Mouse (Mus musculus) hindbrain, postnatal 0 days (tissue): Measurements from ENCODE around the gene Nln. TPM values are rescaled to one million over a fixed set of nuclear protein-coding genes. Genes with fewer than 3 reads are reported as not detected.

Experiments used
- ATAC-seq: fragments of 200-750 bp; cut with Nextera tagmentation; 2 replicates; pipeline ENCODE4 v1.8.0; 2017; ENCODE audit warnings: mild to moderate bottlenecking, moderate TSS enrichment, moderate library complexity
- DNase-seq: peaks from one replicate; pipeline ENCODE4 v3.0.0-alpha.2; 2015; ENCODE audit warnings: low spot score
- H3K27ac ChIP-seq: fragments of 300-500 bp; sonication (generic); 2 replicates; pipeline ENCODE4 v1.5.1; 2014; ENCODE audit warnings: mild to moderate bottlenecking
- H3K27me3 ChIP-seq: fragments of 300-500 bp; sonication (generic); 2 replicates; pipeline ENCODE4 v1.6.1; 2014; ENCODE audit warnings: low read length, mixed read lengths; ENCODE audit not compliant: insufficient read depth
- H3K36me3 ChIP-seq: fragments of 300-500 bp; sonication (generic); 2 replicates; pipeline ENCODE4 v1.6.1; 2014; ENCODE audit warnings: low read length, mixed read lengths; ENCODE audit not compliant: insufficient read depth
- H3K4me1 ChIP-seq: fragments of 300-500 bp; sonication (generic); 2 replicates; pipeline ENCODE4 v1.6.1; 2014; ENCODE audit warnings: antibody characterized with exemption, low read length, mixed read lengths; ENCODE audit not compliant: insufficient read depth
- H3K4me2 ChIP-seq: fragments of 300-500 bp; sonication (generic); 2 replicates; pipeline ENCODE4 v1.6.1; 2014; ENCODE audit warnings: low read depth, mild to moderate bottlenecking, low read length, moderate library complexity, mixed read lengths
- H3K4me3 ChIP-seq: fragments of 300-500 bp; sonication (generic); 2 replicates; pipeline ENCODE4 v1.5.1; 2014; ENCODE audit warnings: low read length
- H3K9ac ChIP-seq: fragments of 300-500 bp; sonication (generic); replicated peaks from 2 replicates; pipeline ENCODE4 v1.6.1; 2014; ENCODE audit warnings: mild to moderate bottlenecking, low read length, moderate library complexity, mixed read lengths
- H3K9me3 ChIP-seq: fragments of 300-500 bp; sonication (generic); 2 replicates; pipeline ENCODE4 v1.6.1; 2016; ENCODE audit warnings: low read length, mixed read lengths
- CTCF ChIP-seq: IDR thresholded peaks from 2 replicates; pipeline ENCODE4 v1.5.1; 2016; ENCODE audit warnings: antibody characterized with exemption, control low read depth, low read depth
- WGBS: fragments of 180-500 bp; shearing (Covaris S2); extraction: QIAGEN DNeasy Blood & Tissue Kit; methylation state at CpG from one replicate; pipeline ENCODE4 v1.1.7; 2014; 5-methylcytosine and 5-hydroxymethylcytosine counted together
- polyA plus RNA-seq: library from polyadenylated mRNA; unstranded; fragments of >200 nt; fragmentation: Nextera tagmentation; extraction: Ambion mirVana; gene quantifications from 2 replicates; pipeline ENCODE4 v1.2.1, GENCODE M21; 2015
- total RNA-seq: library from RNA; depleted of rRNA; stranded (reverse); fragments of >200 nt; gene quantifications from 2 replicates; pipeline ENCODE4 v1.2.3, GENCODE M21; 2014; rRNA removed

Gene Nln
- total RNA-seq (67.3 and 71.6 TPM in 2 replicates), polyA plus RNA-seq (52.9 and 53.7 TPM in 2 replicates)

DNA sequence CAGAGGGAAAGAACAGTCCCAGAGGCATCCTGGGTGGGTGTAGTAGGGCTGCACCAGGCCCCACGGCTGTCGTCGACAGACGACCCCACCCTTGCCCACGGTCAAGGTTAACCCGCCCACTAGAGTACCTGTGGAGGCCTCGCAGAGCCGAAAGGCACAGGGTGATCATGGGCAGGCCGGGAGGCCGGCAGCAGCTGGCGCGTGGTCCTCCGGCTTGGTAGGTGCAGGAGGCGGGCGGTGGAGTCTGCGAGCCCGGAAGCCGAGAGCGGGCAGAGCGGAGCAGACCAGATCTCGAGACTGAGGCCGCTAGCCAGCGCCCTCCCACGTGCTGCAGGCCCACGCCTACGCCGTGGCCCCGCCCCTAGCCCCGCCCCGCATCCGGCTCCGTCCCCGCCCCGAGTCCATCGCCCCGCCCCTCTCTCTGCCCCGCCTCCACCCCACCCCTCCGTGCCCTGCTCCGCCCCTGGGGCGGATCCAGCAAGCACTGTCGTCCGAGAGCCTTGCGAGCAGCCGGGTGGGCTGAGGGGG is at the start of gene Nln, which contains the start of gene Sgtb:
TSS of gene Nln (minus strand) at position 327 of the 528 bp plus-strand sequence.
TSS of gene Sgtb (plus strand) at position 454 of the 528 bp plus-strand sequence.
- Histone ChIP-seq H3K9me3 (no peaks in the 10 kb centered on the region), H3K36me3 (no peaks in the 10 kb centered on the region), H3K27me3 (no peaks in the 10 kb centered on the region), H3K4me2 (peak within 1 kb of the TSS; percentile 88), H3K4me3 (peak within 1 kb of the TSS; percentile 87), H3K4me1 (peaks cover 6% of the 10 kb centered on the region; the same call in 1 of the 2 replicates), H3K27ac (peak within 1 kb of the TSS; percentile 92), H3K9ac (peak within 1 kb of the TSS; percentile 85)
- DNase-seq: peak; percentile 95
- 1% methylated on average over 30 of the region's 44 CpGs for WGBS
- no peak for TF ChIP-seq CTCF
- ATAC-seq: peak; percentile 95

DNA sequence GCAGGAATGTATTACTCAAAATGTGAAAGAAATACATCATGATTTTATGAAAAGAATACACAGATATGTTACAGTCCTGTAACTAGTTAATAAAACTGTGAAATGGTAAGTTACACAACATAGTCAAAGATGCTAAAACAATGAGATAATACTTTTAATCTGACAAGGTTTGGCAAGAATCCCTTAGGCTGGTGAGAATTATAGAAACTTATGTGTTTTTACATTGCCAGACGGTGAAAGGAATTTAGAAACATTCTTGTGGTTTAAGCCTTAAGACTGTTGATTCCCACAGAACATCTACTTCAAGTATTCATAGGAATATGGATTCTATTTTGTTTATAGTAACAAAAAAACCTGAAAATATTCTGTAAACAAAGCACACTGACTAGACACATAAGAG is 46.3 kb upstream of the Nln start:
- peaks cover 29% of the 10 kb centered on the region for H3K36me3 ChIP-seq
- H3K4me3 ChIP-seq: no peak overlapping the region
- ATAC-seq (no peak), DNase-seq (no peak)
- 87% methylated on average over 1 of the region's 1 CpGs for WGBS
- H3K27me3 ChIP-seq: no peaks in the 10 kb centered on the region
- H3K4me2 ChIP-seq: no peak overlapping the region
- H3K4me1 ChIP-seq: no peaks in the 10 kb centered on the region
- no peak overlapping the region for H3K27ac ChIP-seq
- H3K9ac ChIP-seq: no peak overlapping the region
- no peak for TF ChIP-seq CTCF
- no peaks in the 10 kb centered on the region for H3K9me3 ChIP-seq

DNA sequence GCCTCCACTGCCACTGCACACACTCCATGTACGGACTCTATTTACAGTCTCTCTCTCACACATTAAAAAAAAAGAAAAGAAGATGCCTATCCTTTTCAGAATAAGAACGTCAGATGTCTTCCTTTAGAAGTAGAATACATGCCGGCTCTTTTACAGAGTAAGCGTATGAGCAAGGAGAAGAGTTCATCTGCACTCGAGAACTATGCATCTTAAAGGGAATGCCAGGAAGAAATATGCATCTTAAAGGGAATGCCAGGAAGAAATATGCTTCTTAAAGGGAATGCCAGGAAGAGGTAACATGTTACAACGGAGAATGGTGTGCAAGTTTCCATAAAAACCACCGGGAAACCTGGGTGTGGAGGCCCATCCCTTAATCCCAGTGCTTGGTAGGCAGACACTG is 45.7 kb upstream of the Nln start:
- peaks cover 24% of the 10 kb centered on the region for H3K36me3 ChIP-seq

DNA sequence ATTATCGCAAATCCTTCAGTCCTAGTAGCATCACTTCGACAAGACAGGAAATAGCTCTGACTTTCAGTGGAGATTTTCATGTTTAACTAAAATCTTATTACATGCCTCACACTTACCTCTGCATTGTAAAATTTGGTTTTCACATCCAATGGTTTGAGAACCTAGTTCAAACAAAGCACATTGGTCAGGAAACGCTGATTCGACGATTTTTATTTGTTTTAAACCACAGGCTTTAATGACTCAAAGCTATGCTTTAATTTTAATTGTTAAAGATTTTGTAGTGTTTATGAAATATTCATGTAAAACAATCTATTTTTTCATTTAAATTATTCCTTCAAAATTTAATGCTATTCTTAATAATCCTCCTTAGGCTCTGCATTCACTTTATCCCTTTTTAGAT is 44.8 kb upstream of the Nln start:
- Histone ChIP-seq H3K27ac (no peak overlapping the region), H3K9me3 (no peaks in the 10 kb centered on the region), H3K4me3 (no peak overlapping the region), H3K9ac (no peak overlapping the region), H3K4me1 (no peaks in the 10 kb centered on the region), H3K36me3 (peaks cover 18% of the 10 kb centered on the region), H3K4me2 (no peak overlapping the region), H3K27me3 (no peaks in the 10 kb centered on the region)
- WGBS: 98% methylated on average over 5 of the region's 5 CpGs
- no peak for DNase-seq
- no peak for TF ChIP-seq CTCF
- ATAC-seq: no peak

More for the DNA sequence above, 45.7 kb upstream of the Nln start:
- Histone ChIP-seq H3K4me2 (no peak overlapping the region), H3K4me3 (no peak overlapping the region), H3K9me3 (no peaks in the 10 kb centered on the region), H3K4me1 (no peaks in the 10 kb centered on the region), H3K9ac (no peak overlapping the region), H3K27ac (no peak overlapping the region), H3K27me3 (no peaks in the 10 kb centered on the region)
- ATAC-seq (no peak), DNase-seq (no peak)
- 93% methylated on average over 7 of the region's 7 CpGs for WGBS
- no peak for TF ChIP-seq CTCF

DNA sequence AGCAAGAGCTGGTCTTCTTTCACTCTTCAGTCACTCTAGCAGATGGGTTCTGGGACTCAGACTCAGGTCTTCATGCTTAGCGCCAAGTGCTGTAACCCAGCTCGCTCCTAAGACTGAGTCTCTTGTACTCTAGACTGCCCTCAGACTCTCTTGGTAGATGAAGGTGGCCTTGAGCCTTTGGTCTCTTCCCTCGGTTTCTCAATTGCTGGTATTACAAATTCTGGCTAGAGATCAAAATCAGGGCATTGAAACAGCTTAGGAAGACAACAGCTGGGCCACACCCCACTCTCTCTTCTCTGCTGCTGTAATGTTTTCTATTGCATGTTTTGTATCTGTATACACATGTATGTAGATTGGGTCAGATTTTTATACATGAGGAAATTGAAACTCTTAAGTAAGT is 36.2 kb upstream of the Nln start:
- Histone ChIP-seq H3K4me3 (no peak overlapping the region), H3K27ac (no peak overlapping the region), H3K9me3 (no peaks in the 10 kb centered on the region), H3K27me3 (no peaks in the 10 kb centered on the region), H3K36me3 (peaks cover 47% of the 10 kb centered on the region), H3K4me1 (no peaks in the 10 kb centered on the region), H3K9ac (no peak overlapping the region), H3K4me2 (no peak overlapping the region)
- ATAC-seq (no peak), DNase-seq (no peak)
- 89% methylated on average over 3 of the region's 3 CpGs for WGBS
- TF ChIP-seq CTCF: no peak

DNA sequence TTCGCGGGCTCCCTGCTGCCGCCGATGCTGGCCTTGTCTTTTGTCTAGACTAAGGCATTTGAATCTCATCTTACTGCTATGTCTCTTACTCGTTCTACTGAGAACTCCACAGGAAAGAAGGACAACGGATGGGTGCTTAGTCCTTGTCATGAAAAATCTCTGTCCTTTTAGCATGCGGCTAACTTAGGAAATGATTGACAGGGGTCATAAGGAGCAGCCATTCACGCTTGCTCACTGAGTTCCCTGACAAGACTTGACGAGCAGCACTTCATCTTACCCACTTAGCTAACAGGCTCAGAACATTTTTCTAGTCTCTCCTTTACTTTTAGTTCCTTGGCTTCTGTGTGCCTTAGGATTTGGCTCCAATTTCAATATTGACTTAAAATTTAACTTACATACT is 35.5 kb upstream of the Nln start:
- Histone ChIP-seq H3K4me1 (no peaks in the 10 kb centered on the region), H3K9ac (no peak overlapping the region), H3K4me3 (no peak overlapping the region), H3K9me3 (no peaks in the 10 kb centered on the region), H3K36me3 (peaks cover 55% of the 10 kb centered on the region), H3K27me3 (no peaks in the 10 kb centered on the region), H3K27ac (no peak overlapping the region), H3K4me2 (no peak overlapping the region)
- WGBS: 61% methylated on average over 9 of the region's 9 CpGs
- TF ChIP-seq CTCF: no peak
- ATAC-seq (no peak), DNase-seq (no peak)
